Mouse (Mus musculus) monocyte, adult 5-6 weeks (primary cell): ENCODE data around the gene Ugt1a9. TPM values are rescaled to one million over a fixed set of nuclear protein-coding genes. Genes with fewer than 3 reads are reported as not detected.
"Not testable (repeated sequence)": the region's sequence is repeated elsewhere in the genome, so short reads cannot be mapped to it uniquely, and the experiment has no call there.

Experiments
- ATAC-seq: fragments of 153-309, 156-312 bp; replicated peaks from 2 replicates; pipeline ENCODE4 v1.8.0; 2017; ENCODE audit warnings: mild to moderate bottlenecking; ENCODE audit not compliant: low TSS enrichment, insufficient number of reproducible peaks, severe bottlenecking, poor library complexity, low FRiP score
- total RNA-seq: library from RNA; stranded (forward); fragments of 200-1000, 200-491, 200-594 nt; gene quantifications from 3 replicates; pipeline ENCODE4 v1.2.3, GENCODE M21; 2017

Gene Ugt1a9
- total RNA-seq: not detected in 3 replicates

DNA sequence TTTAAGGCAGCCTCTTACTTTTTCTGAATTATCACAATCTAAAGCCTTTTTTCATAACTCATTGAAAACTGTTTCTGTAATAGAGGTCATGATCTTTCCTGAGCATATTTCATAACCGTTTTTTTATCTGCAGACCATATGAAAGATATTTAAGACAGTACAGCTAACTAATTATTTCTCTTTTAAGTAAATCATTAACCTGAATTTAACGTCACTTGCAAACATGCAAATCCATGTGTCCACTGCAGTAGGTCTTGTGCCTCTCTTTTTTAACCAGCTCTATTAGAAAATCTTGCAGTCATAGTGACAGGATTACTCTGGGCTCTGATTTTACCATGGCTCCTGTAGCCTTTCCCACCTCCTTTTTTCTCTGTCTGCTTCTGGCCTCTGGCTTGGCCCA, at the start of gene Ugt1a9:
Ugt1a9 (plus strand) TSS at position 306 of the 400 bp plus-strand sequence.
- ATAC-seq: no peak

GRCm38 (mm10) chr1:88025244-88025643, 45.4 kb upstream of the Ugt1a9 start:
- ATAC-seq: not testable (repeated sequence)

GRCm38 (mm10) chr1:88043044-88043443, 27.6 kb upstream of the Ugt1a9 start:
- ATAC-seq: peak; percentile 63; the same call in 1 of the 2 replicates

DNA sequence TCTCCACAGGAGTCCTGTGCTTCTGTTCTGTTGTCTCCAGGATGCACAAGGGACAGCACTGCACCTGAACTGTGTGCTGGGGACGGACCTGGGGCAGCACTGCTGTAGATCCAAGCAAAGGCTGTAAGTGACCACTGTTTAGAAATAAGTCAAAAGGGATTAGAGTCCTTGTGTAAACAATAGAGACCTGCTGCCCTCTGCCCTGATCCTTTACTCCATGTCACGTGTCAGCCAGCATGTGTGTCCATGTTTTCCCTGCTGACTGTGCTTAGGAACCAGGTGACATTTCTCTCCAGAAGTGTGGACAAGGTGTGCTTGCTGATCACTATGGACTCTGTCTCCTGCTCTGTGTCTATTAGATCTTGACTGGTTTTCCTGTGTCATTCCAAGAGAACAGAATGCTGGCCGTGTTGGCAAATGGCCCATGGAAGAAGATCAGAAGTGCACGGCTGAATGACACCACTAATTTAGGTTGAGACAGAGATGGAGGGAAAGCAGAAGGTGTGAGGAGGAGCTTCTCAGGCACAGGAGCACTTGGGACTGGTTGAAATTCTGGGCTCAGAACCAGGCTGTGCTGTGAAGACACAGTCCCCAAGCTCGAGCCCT, 25.7 kb upstream of the Ugt1a9 start:
- not testable (repeated sequence) for ATAC-seq

- peak; percentile 42; the same call in 1 of the 2 replicates for ATAC-seq
These were observed 23.2 kb upstream of the Ugt1a9 start for GRCm38 (mm10) chr1:88047408-88047807.

DNA sequence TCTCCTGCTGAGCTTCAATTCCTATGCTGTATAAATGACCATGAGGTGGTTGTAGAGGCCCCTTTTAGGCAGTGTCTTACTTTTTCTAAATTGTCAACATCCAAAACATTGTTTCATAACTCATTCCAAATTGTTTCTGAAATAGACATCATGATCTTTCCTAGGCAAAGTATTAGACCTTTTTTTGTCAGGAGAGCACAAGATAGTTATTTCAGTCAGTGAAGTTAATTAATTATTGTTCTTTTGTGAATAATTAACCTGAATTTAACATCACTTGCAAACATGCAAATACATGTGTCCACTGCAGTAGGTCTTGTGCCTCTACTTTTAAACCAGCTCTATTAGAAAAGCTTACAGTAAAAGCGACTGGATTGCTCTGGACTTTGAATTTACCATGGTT, 15.5 kb upstream of the Ugt1a9 start, which contains the start of gene Ugt1a10:
Ugt1a10 (plus strand) TSS at position 301 of the 400 bp plus-strand sequence.
- ATAC-seq: no peak

GRCm38 (mm10) chr1:88066472-88067102, 4.0 kb upstream of the Ugt1a9 start:
- peak; percentile 82 for ATAC-seq

DNA sequence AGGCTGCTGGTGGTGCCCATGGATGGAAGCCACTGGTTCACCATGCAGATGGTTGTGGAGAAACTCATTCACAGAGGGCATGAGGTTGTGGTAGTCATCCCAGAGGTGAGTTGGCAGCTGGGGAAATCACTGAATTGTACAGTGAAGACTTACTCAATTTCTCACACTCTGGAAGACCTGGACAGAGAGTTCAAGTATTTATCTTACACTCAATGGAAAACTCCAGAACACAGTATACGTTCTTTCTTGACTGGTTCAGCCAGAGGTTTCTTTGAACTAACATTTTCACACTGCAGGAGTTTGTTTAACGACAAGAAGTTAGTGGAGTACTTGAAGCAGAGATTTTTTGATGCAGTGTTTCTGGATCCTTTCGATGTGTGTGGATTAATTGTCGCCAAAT, 302 bp downstream of the Ugt1a9 start:
- no peak for ATAC-seq

GRCm38 (mm10) chr1:88074471-88074870, 3.9 kb downstream of the Ugt1a9 start:
- no peak for ATAC-seq

DNA sequence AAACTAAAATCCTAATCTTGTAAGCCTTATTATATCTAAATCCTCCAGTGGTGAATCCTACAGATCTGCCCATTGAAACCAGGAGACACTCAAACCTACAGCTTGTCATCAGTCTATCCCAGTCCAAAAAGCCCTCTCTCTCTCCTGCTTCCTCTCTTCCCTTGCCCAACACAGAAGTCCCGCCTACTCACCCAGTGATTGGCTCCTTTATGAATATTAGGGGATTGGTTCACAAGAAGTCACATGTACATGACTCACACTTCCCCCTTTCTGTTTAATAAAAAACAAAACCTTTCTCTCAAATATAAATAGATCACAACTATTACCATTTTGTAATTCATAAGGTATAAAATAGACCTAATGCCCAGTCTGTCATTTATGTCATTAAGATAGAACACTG, 6.5 kb downstream of the Ugt1a9 start:
- ATAC-seq: peak; percentile 78

DNA sequence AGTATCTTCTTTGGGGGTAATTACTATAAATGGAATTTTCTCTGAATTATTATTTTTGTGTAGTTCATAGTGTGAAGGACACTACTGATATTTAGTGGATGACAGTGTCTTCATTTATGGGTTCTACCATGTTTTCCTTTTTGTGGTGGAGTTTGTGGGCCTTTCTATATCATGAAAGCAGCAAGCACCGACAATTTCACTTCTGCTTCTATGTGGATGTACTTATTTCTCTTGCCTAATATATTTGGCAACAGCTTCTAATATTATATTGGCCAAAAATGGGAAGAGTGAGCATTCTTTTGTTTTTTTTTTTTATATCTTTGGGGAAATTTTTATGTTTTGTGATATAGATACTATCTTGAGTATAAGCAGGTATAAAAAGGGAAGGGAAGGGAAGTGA, 11.1 kb downstream of the Ugt1a9 start:
- ATAC-seq: no peak

GRCm38 (mm10) chr1:88086125-88086524, 15.5 kb downstream of the Ugt1a9 start:
- ATAC-seq: no peak

GRCm38 (mm10) chr1:88087513-88087912, 16.9 kb downstream of the Ugt1a9 start, which contains the start of gene Ugt1a8:
Gene Ugt1a8, plus strand, starts transcription at chr1:88087813.
- ATAC-seq: no peak

- ATAC-seq: peak; percentile 58
These were observed 21.7 kb downstream of the Ugt1a9 start for GRCm38 (mm10) chr1:88092341-88092740.

GRCm38 (mm10) chr1:88094270-88094676, 23.7 kb downstream of the Ugt1a9 start:
- ATAC-seq: peak; percentile 67

DNA sequence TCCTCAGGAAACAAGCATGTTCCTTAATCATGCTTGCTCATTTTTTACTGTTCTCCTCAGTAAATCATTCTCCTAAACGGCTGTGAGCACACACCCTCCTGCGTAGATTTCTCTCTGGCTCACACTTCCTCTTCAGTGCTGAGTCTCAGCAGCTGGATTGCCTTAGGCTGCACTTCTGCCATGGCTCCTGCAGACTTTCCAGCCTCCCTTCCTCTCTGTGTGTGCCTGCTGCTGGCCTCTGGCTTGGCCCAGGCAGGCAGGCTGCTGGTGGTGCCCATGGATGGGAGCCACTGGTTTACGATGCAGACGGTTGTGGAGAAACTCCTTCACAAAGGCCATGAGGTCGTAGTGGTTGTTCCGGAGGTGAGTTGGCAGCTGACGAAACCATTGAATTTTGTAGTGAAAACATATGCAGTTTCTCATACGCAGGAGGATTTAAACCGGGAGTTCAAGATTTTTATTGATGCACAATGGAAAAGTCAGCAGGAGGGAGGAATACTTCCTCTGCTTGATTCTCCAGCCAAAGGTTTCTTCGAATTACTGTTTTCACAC, 24.4 kb downstream of the Ugt1a9 start, which contains the start of gene Ugt1a7c:
Ugt1a7c (plus strand) TSS at position 122 of the 552 bp plus-strand sequence.
- ATAC-seq: peak; percentile 78

GRCm38 (mm10) chr1:88098546-88098945, 27.9 kb downstream of the Ugt1a9 start:
- not testable (repeated sequence) for ATAC-seq

- ATAC-seq: not testable (repeated sequence)
These were observed 29.1 kb downstream of the Ugt1a9 start for GRCm38 (mm10) chr1:88099691-88100090.

GRCm38 (mm10) chr1:88103019-88103418, 32.4 kb downstream of the Ugt1a9 start, which contains the start of gene Ugt1a6b:
Gene Ugt1a6b, plus strand, starts transcription at chr1:88103252.
- ATAC-seq: peak; percentile 95
